Mouse (Mus musculus) T-cell, adult 2 months (primary cell): ENCODE results near the gene Rdh11.
"Not testable (repeated sequence)": the region's sequence is repeated elsewhere in the genome, so short reads cannot be mapped to it uniquely, and the experiment has no call there.

Source experiments
- DNase-seq: peaks from one replicate; pipeline ENCODE4 v3.0.0; 2022; ENCODE audit warnings: low spot score

Gene Rdh11

GRCm38 (mm10) chr12:79192193-79192592, at the start of gene Rdh11:
TSS of gene Rdh11 (minus strand) at chr12:79192293.
- DNase-seq: no peak

- DNase-seq: no peak
Measured at GRCm38 (mm10) chr12:79235485-79236080, 43.5 kb upstream of the Rdh11 start.

GRCm38 (mm10) chr12:79217511-79217910, 25.4 kb upstream of the Rdh11 start:
- no peak for DNase-seq

- DNase-seq: no peak
Measured at GRCm38 (mm10) chr12:79211447-79211846, 19.4 kb upstream of the Rdh11 start.

GRCm38 (mm10) chr12:79208703-79209464, 16.8 kb upstream of the Rdh11 start, which contains the start of gene Rdh12:
TSS of gene Rdh12 (plus strand) at chr12:79208914.
- peak; percentile 59 for DNase-seq

GRCm38 (mm10) chr12:79201882-79202281, 9.8 kb upstream of the Rdh11 start:
- DNase-seq: no peak

GRCm38 (mm10) chr12:79197105-79197504, 5.0 kb upstream of the Rdh11 start:
- no peak for DNase-seq

- peak; percentile 48 for DNase-seq
Measured at GRCm38 (mm10) chr12:79193441-79193840, 1.3 kb upstream of the Rdh11 start.

GRCm38 (mm10) chr12:79191701-79192100, 392 bp downstream of the Rdh11 start:
- DNase-seq: peak; percentile 87

- DNase-seq: peak; percentile 53
Measured at GRCm38 (mm10) chr12:79190931-79191673, 991 bp downstream of the Rdh11 start.

GRCm38 (mm10) chr12:79185160-79185559, 6.9 kb downstream of the Rdh11 start:
- not testable (repeated sequence) for DNase-seq

- DNase-seq: no peak
Measured at GRCm38 (mm10) chr12:79175998-79176397, 16.1 kb downstream of the Rdh11 start.

- DNase-seq: no peak
Measured at GRCm38 (mm10) chr12:79173721-79174120, 18.4 kb downstream of the Rdh11 start.

- peak; percentile 94 for DNase-seq
Measured at GRCm38 (mm10) chr12:79172019-79172941, 19.8 kb downstream of the Rdh11 start, which contains the start of gene Vti1b. TSS of gene Vti1b (minus strand) at chr12:79172667.

- peak; percentile 13 for DNase-seq
Measured at GRCm38 (mm10) chr12:79171269-79171995, 20.7 kb downstream of the Rdh11 start.

GRCm38 (mm10) chr12:79170421-79170820, 21.7 kb downstream of the Rdh11 start:
- no peak for DNase-seq

GRCm38 (mm10) chr12:79169173-79169572, 22.9 kb downstream of the Rdh11 start:
- DNase-seq: no peak

- no peak for DNase-seq
Measured at GRCm38 (mm10) chr12:79162876-79163275, 29.2 kb downstream of the Rdh11 start.

GRCm38 (mm10) chr12:79149653-79150052, 42.4 kb downstream of the Rdh11 start:
- DNase-seq: no peak

- no peak for DNase-seq
Measured at GRCm38 (mm10) chr12:79141384-79141783, 50.7 kb downstream of the Rdh11 start.

GRCm38 (mm10) chr12:79140811-79141210, 51.3 kb downstream of the Rdh11 start:
- no peak for DNase-seq
